Mouse (Mus musculus) intestine, embryonic 14.5 days (tissue): ENCODE results near the gene Nmd3. TPM values are rescaled to one million over a fixed set of nuclear protein-coding genes. Genes with fewer than 3 reads are reported as not detected.
A peak's percentile ranks its signal among the peaks of the same experiment; 100 is the strongest.

Source experiments
- ATAC-seq: fragments of 200-750 bp; cut with Nextera tagmentation; replicated peaks from 2 replicates; pipeline ENCODE4 v1.8.0; 2017; ENCODE audit warnings: low read depth, moderate number of reproducible peaks, moderate TSS enrichment, moderate library complexity; ENCODE audit not compliant: low FRiP score, low TSS enrichment
- DNase-seq: peaks from one replicate; pipeline ENCODE4 v3.0.0-alpha.2; 2018; ENCODE audit warnings: low spot score
- H3K27ac ChIP-seq: fragments of 300-500 bp; sonication (generic); 2 replicates; pipeline ENCODE4 v1.5.1; 2014; ENCODE audit warnings: low read depth, mild to moderate bottlenecking, control low read depth
- H3K27me3 ChIP-seq: fragments of 300-500 bp; sonication (generic); replicated peaks from 2 replicates; pipeline ENCODE4 v1.6.1; 2014; ENCODE audit warnings: low read length, control low read depth; ENCODE audit not compliant: control insufficient read depth, insufficient read depth
- H3K36me3 ChIP-seq: fragments of 300-500 bp; sonication (generic); 2 replicates; pipeline ENCODE4 v1.6.1; 2014; ENCODE audit warnings: low read length, control low read depth; ENCODE audit not compliant: control insufficient read depth, insufficient read depth
- H3K4me1 ChIP-seq: fragments of 300-500 bp; sonication (generic); replicated peaks from 2 replicates; pipeline ENCODE4 v1.6.1; 2014; ENCODE audit warnings: low read length, control low read depth, mixed read lengths; ENCODE audit not compliant: control insufficient read depth, insufficient read depth
- H3K4me2 ChIP-seq: fragments of 300-500 bp; sonication (generic); 2 replicates; pipeline ENCODE4 v1.6.1; 2014; ENCODE audit warnings: low read length
- H3K4me3 ChIP-seq: fragments of 300-500 bp; sonication (generic); 2 replicates; pipeline ENCODE4 v1.5.1; 2014; ENCODE audit warnings: low read depth, low read length, control low read depth, mixed read lengths
- H3K9ac ChIP-seq: fragments of 300-500 bp; sonication (generic); 2 replicates; pipeline ENCODE4 v1.6.1; 2014; ENCODE audit warnings: mild to moderate bottlenecking, low read length
- H3K9me3 ChIP-seq: fragments of 300-500 bp; sonication (generic); 2 replicates; pipeline ENCODE4 v1.6.1; 2016; ENCODE audit warnings: low read length, control low read depth; ENCODE audit not compliant: control insufficient read depth
- WGBS: fragments of 180-500 bp; shearing (Covaris S2); extraction: QIAGEN DNeasy Blood & Tissue Kit; methylation state at CpG from one replicate; pipeline ENCODE4 v1.1.7; 2014; 5-methylcytosine and 5-hydroxymethylcytosine counted together
- polyA plus RNA-seq: library from polyadenylated mRNA; unstranded; fragments of >200 nt; fragmentation: Nextera tagmentation; extraction: Ambion mirVana; gene quantifications from 2 replicates; pipeline ENCODE4 v1.2.1, GENCODE M21; 2014

Gene Nmd3
- polyA plus RNA-seq, 1 experiment from 2014 or later = 159 TPM

- no peak for ATAC-seq
- H3K9ac ChIP-seq = no peak overlapping the region
- H3K36me3 ChIP-seq = peaks cover 11% of the 10 kb centered on the region; the same call in 1 of the 2 replicates
- WGBS = 84% methylated on average over 4 of the region's 4 CpGs
- H3K4me3 ChIP-seq = no peak overlapping the region
- DNase-seq = no peak
- H3K4me2 ChIP-seq = no peak overlapping the region
- no peaks in the 10 kb centered on the region for H3K9me3 ChIP-seq
- no peak overlapping the region for H3K27ac ChIP-seq
- no peaks in the 10 kb centered on the region for H3K27me3 ChIP-seq
- no peaks in the 10 kb centered on the region for H3K4me1 ChIP-seq
These were observed 47.4 kb downstream of the Nmd3 start for GRCm38 (mm10) chr3:69769150-69769549.

GRCm38 (mm10) chr3:69773356-69773755 lies 51.6 kb downstream of the Nmd3 start:
- Histone ChIP-seq H3K4me3 (no peak overlapping the region), H3K27ac (no peak overlapping the region), H3K4me2 (no peak overlapping the region), H3K4me1 (no peaks in the 10 kb centered on the region), H3K36me3 (no peaks in the 10 kb centered on the region), H3K9me3 (no peaks in the 10 kb centered on the region), H3K27me3 (no peaks in the 10 kb centered on the region), H3K9ac (no peak overlapping the region)
- DNase-seq (no peak), ATAC-seq (no peak)
- WGBS = 86% methylated on average over 4 of the region's 4 CpGs

GRCm38 (mm10) chr3:69779246-69779796 lies 57.5 kb downstream of the Nmd3 start:
- H3K4me3 ChIP-seq = no peak overlapping the region
- DNase-seq (no peak), ATAC-seq (no peak)
- no peaks in the 10 kb centered on the region for H3K27me3 ChIP-seq
- 61% methylated on average over 4 of the region's 4 CpGs for WGBS
- H3K9me3 ChIP-seq = no peaks in the 10 kb centered on the region
- H3K27ac ChIP-seq = no peak overlapping the region
- no peak overlapping the region for H3K9ac ChIP-seq
- no peak overlapping the region for H3K4me2 ChIP-seq
- H3K4me1 ChIP-seq = no peaks in the 10 kb centered on the region
- H3K36me3 ChIP-seq = no peaks in the 10 kb centered on the region

GRCm38 (mm10) chr3:69792823-69793417 lies 71.1 kb downstream of the Nmd3 start:
- H3K4me1 ChIP-seq = no peaks in the 10 kb centered on the region
- no peak for DNase-seq
- no peaks in the 10 kb centered on the region for H3K36me3 ChIP-seq
- no peak overlapping the region for H3K4me3 ChIP-seq
- ATAC-seq = no peak
- no peaks in the 10 kb centered on the region for H3K27me3 ChIP-seq
- H3K9ac ChIP-seq = no peak overlapping the region
- H3K4me2 ChIP-seq = no peak overlapping the region
- no peak overlapping the region for H3K27ac ChIP-seq
- 65% methylated on average over 3 of the region's 3 CpGs for WGBS
- H3K9me3 ChIP-seq = no peaks in the 10 kb centered on the region

DNA sequence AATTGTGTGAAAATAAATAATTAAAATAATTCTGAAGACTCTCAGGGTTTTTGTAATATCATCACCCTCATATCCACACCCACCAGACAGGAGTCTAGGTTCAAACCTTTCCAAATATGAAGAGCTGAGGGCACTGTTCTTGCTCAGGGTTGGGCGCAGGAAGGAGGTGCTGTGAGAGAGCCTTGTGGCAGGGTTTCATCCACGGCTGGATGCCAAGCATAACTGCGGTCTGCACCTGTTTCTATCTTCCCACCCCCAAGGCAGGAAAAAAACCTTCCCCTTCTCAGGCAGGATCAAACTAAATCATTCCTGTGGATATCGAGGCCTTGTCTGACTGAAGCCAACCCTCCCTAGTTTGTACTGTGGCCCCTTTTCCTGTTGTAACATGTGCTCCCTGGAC lies 75.7 kb downstream of the Nmd3 start:
- DNase-seq = no peak
- Histone ChIP-seq H3K4me2 (no peak overlapping the region), H3K9ac (no peak overlapping the region), H3K27me3 (no peaks in the 10 kb centered on the region), H3K4me1 (peaks cover 6% of the 10 kb centered on the region; the same call in 1 of the 2 replicates), H3K4me3 (no peak overlapping the region), H3K9me3 (no peaks in the 10 kb centered on the region), H3K27ac (no peak overlapping the region), H3K36me3 (no peaks in the 10 kb centered on the region)
- 86% methylated on average over 4 of the region's 4 CpGs for WGBS
- no peak for ATAC-seq

GRCm38 (mm10) chr3:69797969-69798368 lies 76.2 kb downstream of the Nmd3 start:
- H3K9ac ChIP-seq = no peak overlapping the region
- H3K36me3 ChIP-seq = no peaks in the 10 kb centered on the region
- H3K4me2 ChIP-seq = no peak overlapping the region
- WGBS = 65% methylated on average over 2 of the region's 2 CpGs
- no peaks in the 10 kb centered on the region for H3K9me3 ChIP-seq
- peaks cover 6% of the 10 kb centered on the region; the same call in 1 of the 2 replicates for H3K4me1 ChIP-seq
- DNase-seq = no peak
- H3K4me3 ChIP-seq = no peak overlapping the region
- H3K27me3 ChIP-seq = no peaks in the 10 kb centered on the region
- no peak overlapping the region for H3K27ac ChIP-seq
- no peak for ATAC-seq

- H3K9ac ChIP-seq = no peak overlapping the region
- peaks cover 6% of the 10 kb centered on the region; the same call in 1 of the 2 replicates for H3K4me1 ChIP-seq
- no peak overlapping the region; the same call in 1 of the 2 replicates for H3K27ac ChIP-seq
- H3K36me3 ChIP-seq = no peaks in the 10 kb centered on the region
- WGBS = 73% methylated on average over 1 of the region's 1 CpGs
- no peak overlapping the region for H3K4me2 ChIP-seq
- ATAC-seq (no peak), DNase-seq (no peak)
- no peaks in the 10 kb centered on the region for H3K9me3 ChIP-seq
- no peak overlapping the region for H3K4me3 ChIP-seq
- no peaks in the 10 kb centered on the region for H3K27me3 ChIP-seq
These were observed 77.3 kb downstream of the Nmd3 start for GRCm38 (mm10) chr3:69799096-69799495.

GRCm38 (mm10) chr3:69800829-69801384 lies 79.1 kb downstream of the Nmd3 start:
- Histone ChIP-seq H3K27me3 (no peaks in the 10 kb centered on the region), H3K27ac (no peak overlapping the region), H3K4me1 (peaks cover 6% of the 10 kb centered on the region; the same call in 1 of the 2 replicates), H3K9ac (no peak overlapping the region), H3K36me3 (no peaks in the 10 kb centered on the region), H3K4me2 (no peak overlapping the region), H3K4me3 (no peak overlapping the region), H3K9me3 (no peaks in the 10 kb centered on the region)
- DNase-seq (no peak), ATAC-seq (0 out of 2 replicates have a peak, but pooled peaks have one; percentile 58)
- WGBS = 26% methylated on average over 7 of the region's 7 CpGs

DNA sequence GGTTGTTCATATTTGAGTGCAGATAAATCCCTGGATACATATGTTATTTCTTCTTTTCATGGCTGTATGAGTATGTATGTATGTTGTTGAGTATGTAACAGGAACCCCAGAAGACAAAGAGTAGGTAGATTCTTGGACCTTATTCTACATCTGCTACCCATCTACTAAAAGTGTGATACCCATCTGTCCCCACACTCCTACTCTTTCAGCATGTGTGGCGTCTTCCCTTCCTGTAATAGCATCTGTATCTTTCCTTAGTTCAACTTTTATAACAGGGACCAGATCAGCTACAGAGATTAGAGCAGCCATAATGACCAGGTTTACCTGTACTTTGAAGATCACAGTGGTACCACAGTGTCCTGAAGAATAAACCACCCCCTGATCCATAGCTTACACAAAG lies 81.4 kb downstream of the Nmd3 start:
- Histone ChIP-seq H3K9me3 (no peaks in the 10 kb centered on the region), H3K4me1 (peaks cover 6% of the 10 kb centered on the region; the same call in 1 of the 2 replicates), H3K36me3 (no peaks in the 10 kb centered on the region), H3K27me3 (no peaks in the 10 kb centered on the region), H3K4me3 (no peak overlapping the region), H3K4me2 (no peak overlapping the region), H3K27ac (no peak overlapping the region), H3K9ac (no peak overlapping the region)
- DNase-seq = no peak
- WGBS = 87% methylated on average over 1 of the region's 1 CpGs
- no peak for ATAC-seq
